Mouse (Mus musculus) liver, postnatal 0 days (tissue): ENCODE results near the gene Celf2. TPM values are rescaled to one million over a fixed set of nuclear protein-coding genes. Genes with fewer than 3 reads are reported as not detected.

ENCODE experiments used
- ATAC-seq: fragments of 200-750 bp; cut with Nextera tagmentation; 2 replicates; pipeline ENCODE4 v1.8.0; 2017; ENCODE audit warnings: mild to moderate bottlenecking, moderate library complexity
- DNase-seq: peaks from one replicate; pipeline ENCODE4 v3.0.0-alpha.2; 2016
- H3K27ac ChIP-seq: fragments of 300-500 bp; sonication (generic); 2 replicates; pipeline ENCODE4 v1.5.1; 2014; ENCODE audit warnings: antibody characterized with exemption, moderate library complexity, mild to moderate bottlenecking, low read depth
- H3K27me3 ChIP-seq: fragments of 300-500 bp; sonication (generic); 2 replicates; pipeline ENCODE4 v1.6.1; 2014; ENCODE audit warnings: low read length, control low read depth, mixed read lengths; ENCODE audit not compliant: insufficient read depth
- H3K36me3 ChIP-seq: fragments of 300-500 bp; sonication (generic); replicated peaks from 2 replicates; pipeline ENCODE4 v1.6.1; 2014; ENCODE audit warnings: mild to moderate bottlenecking, control low read depth, low read length, moderate library complexity, mixed read lengths; ENCODE audit not compliant: insufficient read depth
- H3K4me1 ChIP-seq: fragments of 300-500 bp; sonication (generic); 2 replicates; pipeline ENCODE4 v1.6.1; 2014; ENCODE audit warnings: antibody characterized with exemption, mild to moderate bottlenecking, control low read depth; ENCODE audit not compliant: insufficient read depth
- H3K4me2 ChIP-seq: fragments of 300-500 bp; sonication (generic); 2 replicates; pipeline ENCODE4 v1.6.1; 2014; ENCODE audit warnings: low read depth, mild to moderate bottlenecking, low read length, moderate library complexity, mixed read lengths
- H3K4me3 ChIP-seq: fragments of 300-500 bp; sonication (generic); 2 replicates; pipeline ENCODE4 v1.5.1; 2014; ENCODE audit warnings: low read depth, low read length
- H3K9ac ChIP-seq: fragments of 300-500 bp; sonication (generic); replicated peaks from 2 replicates; pipeline ENCODE4 v1.6.1; 2014; ENCODE audit warnings: mild to moderate bottlenecking, moderate library complexity
- H3K9me3 ChIP-seq: fragments of 300-500 bp; sonication (generic); 2 replicates; pipeline ENCODE4 v1.6.1; 2016; ENCODE audit warnings: mild to moderate bottlenecking, control low read depth, low read length, mixed read lengths
- CTCF ChIP-seq: sonication (generic); IDR thresholded peaks from 2 replicates; pipeline ENCODE4 v1.5.1; 2016; ENCODE audit warnings: antibody characterized with exemption, low read depth
- EP300 ChIP-seq: IDR thresholded peaks from 2 replicates; pipeline ENCODE4 v1.6.1; 2016; ENCODE audit warnings: antibody characterized with exemption, low read depth, mild to moderate bottlenecking
- WGBS: fragments of 180-500 bp; shearing (Covaris S2); extraction: QIAGEN DNeasy Blood & Tissue Kit; methylation state at CpG from one replicate; pipeline ENCODE4 v1.1.7; 2014; ENCODE audit not compliant: insufficient replicate concordance; 5-methylcytosine and 5-hydroxymethylcytosine counted together
- polyA plus RNA-seq: library from polyadenylated mRNA; unstranded; fragments of >200 nt; fragmentation: Nextera tagmentation; extraction: Ambion mirVana; gene quantifications from 2 replicates; pipeline ENCODE4 v1.2.1, GENCODE M21; 2015

Gene Celf2
- polyA plus RNA-seq, 1 experiment from 2014 or later = 13.5 TPM

- Histone ChIP-seq H3K9ac (no peak overlapping the region), H3K36me3 (no peaks in the 10 kb centered on the region), H3K9me3 (no peaks in the 10 kb centered on the region), H3K4me2 (no peak overlapping the region), H3K27me3 (no peaks in the 10 kb centered on the region), H3K4me1 (no peaks in the 10 kb centered on the region), H3K27ac (no peak overlapping the region), H3K4me3 (no peak overlapping the region)
- DNase-seq = no peak
- 21% methylated on average over 1 of the region's 1 CpGs for WGBS
- TF ChIP-seq EP300 (no peak), CTCF (no peak)
- no peak for ATAC-seq
These were observed 463.2 kb downstream of the Celf2 start for GRCm38 (mm10) chr2:7046155-7046554.

GRCm38 (mm10) chr2:7045531-7045930 is 463.8 kb downstream of the Celf2 start:
- 85% methylated on average over 4 of the region's 4 CpGs for WGBS
- TF ChIP-seq EP300 (no peak), CTCF (no peak)

GRCm38 (mm10) chr2:7043770-7044459 is 465.4 kb downstream of the Celf2 start:
- ATAC-seq = no peak
- 65% methylated on average over 6 of the region's 6 CpGs for WGBS

More at GRCm38 (mm10) chr2:7045531-7045930, 463.8 kb downstream of the Celf2 start:
- no peak for ATAC-seq
- no peaks in the 10 kb centered on the region for H3K36me3 ChIP-seq
- H3K27ac ChIP-seq = no peak overlapping the region
- no peaks in the 10 kb centered on the region for H3K4me1 ChIP-seq
- H3K4me2 ChIP-seq = no peak overlapping the region
- H3K9ac ChIP-seq = no peak overlapping the region
- H3K9me3 ChIP-seq = no peaks in the 10 kb centered on the region
- no peak overlapping the region for H3K4me3 ChIP-seq
- H3K27me3 ChIP-seq = no peaks in the 10 kb centered on the region
- DNase-seq = no peak

GRCm38 (mm10) chr2:7040940-7041339 is 468.4 kb downstream of the Celf2 start:
- Histone ChIP-seq H3K4me1 (no peaks in the 10 kb centered on the region), H3K4me2 (no peak overlapping the region), H3K4me3 (no peak overlapping the region), H3K9ac (no peak overlapping the region), H3K27me3 (no peaks in the 10 kb centered on the region), H3K36me3 (no peaks in the 10 kb centered on the region), H3K27ac (no peak overlapping the region), H3K9me3 (no peaks in the 10 kb centered on the region)
- WGBS = 45% methylated on average over 1 of the region's 1 CpGs
- ATAC-seq (no peak), DNase-seq (no peak)
- TF ChIP-seq EP300 (no peak), CTCF (no peak)

More at GRCm38 (mm10) chr2:7043770-7044459, 465.4 kb downstream of the Celf2 start:
- TF ChIP-seq CTCF = no peak
- no peak for TF ChIP-seq EP300
- H3K4me2 ChIP-seq = no peak overlapping the region
- no peaks in the 10 kb centered on the region for H3K4me1 ChIP-seq
- no peak overlapping the region for H3K4me3 ChIP-seq
- H3K27me3 ChIP-seq = no peaks in the 10 kb centered on the region
- DNase-seq = no peak
- no peaks in the 10 kb centered on the region for H3K9me3 ChIP-seq
- no peak overlapping the region for H3K27ac ChIP-seq
- no peak overlapping the region for H3K9ac ChIP-seq
- no peaks in the 10 kb centered on the region for H3K36me3 ChIP-seq

GRCm38 (mm10) chr2:7038991-7039390 is 470.4 kb downstream of the Celf2 start:
- H3K9me3 ChIP-seq = no peaks in the 10 kb centered on the region
- no peaks in the 10 kb centered on the region for H3K27me3 ChIP-seq
- no peaks in the 10 kb centered on the region for H3K36me3 ChIP-seq
- H3K27ac ChIP-seq = no peak overlapping the region
- no peak for TF ChIP-seq EP300
- TF ChIP-seq CTCF = no peak
- no peaks in the 10 kb centered on the region for H3K4me1 ChIP-seq
- WGBS = 78% methylated on average over 4 of the region's 4 CpGs
- no peak overlapping the region for H3K9ac ChIP-seq
- H3K4me2 ChIP-seq = no peak overlapping the region
- no peak overlapping the region for H3K4me3 ChIP-seq
- no peak for DNase-seq
- no peak for ATAC-seq

GRCm38 (mm10) chr2:7031389-7031788 is 478.0 kb downstream of the Celf2 start:
- no peak overlapping the region for H3K9ac ChIP-seq
- no peaks in the 10 kb centered on the region for H3K9me3 ChIP-seq
- no peak overlapping the region for H3K4me2 ChIP-seq
- no peak overlapping the region for H3K27ac ChIP-seq
- DNase-seq (no peak), ATAC-seq (no peak)
- no peaks in the 10 kb centered on the region for H3K27me3 ChIP-seq
- H3K4me1 ChIP-seq = no peaks in the 10 kb centered on the region
- H3K4me3 ChIP-seq = no peak overlapping the region
- H3K36me3 ChIP-seq = no peaks in the 10 kb centered on the region
- WGBS = 83% methylated on average over 1 of the region's 1 CpGs
- no peak for TF ChIP-seq EP300
- TF ChIP-seq CTCF = no peak
